Mouse (Mus musculus) intestine, embryonic 16.5 days (tissue): ENCODE measurements around the gene Arhgap31. TPM values are rescaled to one million over a fixed set of nuclear protein-coding genes. Genes with fewer than 3 reads are reported as not detected.
A peak's percentile ranks its signal among the peaks of the same experiment; 100 is the strongest.

Source experiments
- ATAC-seq: fragments of 200-750 bp; cut with Nextera tagmentation; 2 replicates; pipeline ENCODE4 v1.8.0; 2017; ENCODE audit warnings: moderate TSS enrichment, moderate library complexity
- H3K27ac ChIP-seq: fragments of 300-500 bp; sonication (generic); 2 replicates; pipeline ENCODE4 v1.5.1; 2014; ENCODE audit warnings: mild to moderate bottlenecking, low read length
- H3K27me3 ChIP-seq: fragments of 300-500 bp; sonication (generic); replicated peaks from 2 replicates; pipeline ENCODE4 v1.6.1; 2014; ENCODE audit warnings: low read length, control low read depth, mixed read lengths; ENCODE audit not compliant: control insufficient read depth, insufficient read depth
- H3K36me3 ChIP-seq: fragments of 300-500 bp; sonication (generic); 2 replicates; pipeline ENCODE4 v1.6.1; 2014; ENCODE audit warnings: low read length, control low read depth; ENCODE audit not compliant: control insufficient read depth, insufficient read depth
- H3K4me1 ChIP-seq: fragments of 300-500 bp; sonication (generic); 2 replicates; pipeline ENCODE4 v1.6.1; 2014; ENCODE audit warnings: low read length, control low read depth, mixed read lengths; ENCODE audit not compliant: control insufficient read depth, insufficient read depth
- H3K4me2 ChIP-seq: fragments of 300-500 bp; sonication (generic); 2 replicates; pipeline ENCODE4 v1.6.1; 2014; ENCODE audit warnings: low read depth, low read length, control low read depth
- H3K4me3 ChIP-seq: fragments of 300-500 bp; sonication (generic); 2 replicates; pipeline ENCODE4 v1.5.1; 2014; ENCODE audit warnings: mild to moderate bottlenecking, low read length
- H3K9ac ChIP-seq: fragments of 300-500 bp; sonication (generic); 2 replicates; pipeline ENCODE4 v1.6.1; 2014; ENCODE audit warnings: low read depth, low read length
- H3K9me3 ChIP-seq: fragments of 300-500 bp; sonication (generic); 2 replicates; pipeline ENCODE4 v1.6.1; 2016; ENCODE audit warnings: low read length, control low read depth; ENCODE audit not compliant: control insufficient read depth
- WGBS: fragments of 180-500 bp; shearing (Covaris S2); extraction: QIAGEN DNeasy Blood & Tissue Kit; methylation state at CpG from one replicate; pipeline ENCODE4 v1.1.7; 2014; 5-methylcytosine and 5-hydroxymethylcytosine counted together
- polyA plus RNA-seq: library from polyadenylated mRNA; unstranded; fragments of >200 nt; fragmentation: Nextera tagmentation; extraction: Ambion mirVana; gene quantifications from 2 replicates; pipeline ENCODE4 v1.2.1, GENCODE M21; 2015

The Arhgap31 gene
- polyA plus RNA-seq, 1 experiment from 2014 or later = 5.7 TPM

DNA sequence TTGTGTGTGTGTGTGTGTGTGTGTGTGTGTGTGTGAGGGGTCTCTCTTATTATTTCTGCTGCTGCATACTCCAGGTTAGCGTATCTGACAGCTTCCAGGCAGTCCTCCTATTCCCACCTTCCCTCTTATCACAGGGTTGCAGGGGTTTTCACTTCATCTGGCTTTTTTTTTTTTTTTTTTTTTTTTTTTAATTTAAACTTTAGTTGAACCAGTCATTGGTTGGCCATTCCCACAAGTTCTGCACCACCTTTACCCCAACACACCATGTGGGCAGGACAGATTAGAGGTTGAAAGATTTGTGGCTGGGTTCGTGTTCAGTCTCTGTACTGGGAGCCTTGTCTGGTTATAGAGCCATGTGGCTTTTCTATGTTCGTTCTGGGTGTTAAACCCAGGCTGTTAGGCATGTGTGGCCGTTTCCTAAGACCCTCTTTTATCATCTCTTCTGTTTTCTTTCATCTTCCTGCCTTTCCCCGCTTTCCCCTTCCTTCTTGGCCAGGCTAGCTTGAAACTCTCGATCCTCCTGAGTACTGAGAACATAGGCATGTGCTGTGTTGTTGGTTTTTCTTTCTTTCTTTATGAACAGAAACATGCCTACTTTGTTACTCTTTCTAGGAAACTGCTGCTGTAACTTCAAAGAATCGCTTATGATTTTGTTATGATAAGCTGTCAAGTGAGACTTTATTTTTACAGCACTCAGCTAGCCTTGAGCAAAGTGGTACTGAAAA is 42.5 kb upstream of the Arhgap31 start:
- WGBS = 53% methylated on average over 7 of the region's 7 CpGs
- Histone ChIP-seq H3K27me3 (no peaks in the 10 kb centered on the region), H3K4me3 (no peak overlapping the region), H3K9me3 (no peaks in the 10 kb centered on the region), H3K36me3 (0 out of 2 replicates have a peak, but pooled peaks cover 2% of the 10 kb centered on the region), H3K9ac (no peak overlapping the region), H3K4me1 (peaks cover 2% of the 10 kb centered on the region; the same call in 1 of the 2 replicates), H3K4me2 (no peak overlapping the region), H3K27ac (peak overlapping the region; percentile 36; the same call in 1 of the 2 replicates)
- no peak for ATAC-seq

DNA sequence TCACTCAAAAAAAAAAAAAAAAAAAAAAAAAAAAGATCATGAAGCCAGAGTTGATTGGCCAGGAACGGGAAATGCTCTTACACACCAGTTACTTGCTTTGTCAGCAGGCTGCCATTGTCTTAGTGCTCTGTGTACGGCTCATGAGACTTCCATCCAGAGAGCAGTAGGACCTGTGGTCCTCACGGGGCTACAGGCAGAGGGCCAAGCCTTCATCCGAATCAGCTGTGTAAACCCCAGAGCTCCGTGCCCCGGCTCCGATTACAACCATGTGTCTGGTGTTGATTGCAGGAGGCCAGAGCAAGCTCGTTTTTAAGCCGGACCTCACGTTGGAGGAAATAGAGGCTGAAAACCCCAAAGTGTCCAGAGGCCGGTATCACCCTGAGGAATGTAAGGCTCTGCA is 40.6 kb upstream of the Arhgap31 start:
- Histone ChIP-seq H3K9ac (no peak overlapping the region), H3K27ac (no peak overlapping the region), H3K4me3 (no peak overlapping the region), H3K4me2 (no peak overlapping the region), H3K9me3 (no peaks in the 10 kb centered on the region), H3K27me3 (no peaks in the 10 kb centered on the region), H3K36me3 (0 out of 2 replicates have a peak, but pooled peaks cover 2% of the 10 kb centered on the region), H3K4me1 (peaks cover 2% of the 10 kb centered on the region; the same call in 1 of the 2 replicates)
- no peak for ATAC-seq
- WGBS = 64% methylated on average over 11 of the region's 11 CpGs

DNA sequence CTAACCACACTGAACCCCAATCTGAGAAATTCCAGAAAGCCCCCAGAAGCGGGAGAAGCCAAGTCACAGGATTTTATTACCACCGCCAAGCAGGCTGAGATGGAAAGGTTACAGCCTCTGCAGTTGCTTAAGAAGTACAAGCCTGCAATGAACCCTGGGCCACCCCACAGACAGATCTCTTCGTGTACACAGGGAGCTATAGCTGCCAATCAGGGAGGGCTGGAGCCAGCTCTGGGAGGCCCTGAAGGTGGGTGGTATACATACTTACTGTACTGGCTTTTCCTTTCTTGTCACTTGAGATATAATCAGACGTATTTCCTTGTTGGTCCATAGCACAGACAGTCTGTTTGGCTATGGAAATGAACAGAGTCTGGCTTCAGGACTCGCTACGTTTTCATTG is 37.7 kb upstream of the Arhgap31 start:
- no peaks in the 10 kb centered on the region for H3K27me3 ChIP-seq
- 48% methylated on average over 6 of the region's 6 CpGs for WGBS
- no peaks in the 10 kb centered on the region for H3K9me3 ChIP-seq
- H3K36me3 ChIP-seq = no peaks in the 10 kb centered on the region
- peak; percentile 74 for ATAC-seq
- no peak overlapping the region for H3K9ac ChIP-seq
- no peak overlapping the region for H3K4me2 ChIP-seq
- 0 out of 2 replicates have a peak, but pooled peaks cover 2% of the 10 kb centered on the region for H3K4me1 ChIP-seq
- no peak overlapping the region for H3K27ac ChIP-seq
- no peak overlapping the region for H3K4me3 ChIP-seq

DNA sequence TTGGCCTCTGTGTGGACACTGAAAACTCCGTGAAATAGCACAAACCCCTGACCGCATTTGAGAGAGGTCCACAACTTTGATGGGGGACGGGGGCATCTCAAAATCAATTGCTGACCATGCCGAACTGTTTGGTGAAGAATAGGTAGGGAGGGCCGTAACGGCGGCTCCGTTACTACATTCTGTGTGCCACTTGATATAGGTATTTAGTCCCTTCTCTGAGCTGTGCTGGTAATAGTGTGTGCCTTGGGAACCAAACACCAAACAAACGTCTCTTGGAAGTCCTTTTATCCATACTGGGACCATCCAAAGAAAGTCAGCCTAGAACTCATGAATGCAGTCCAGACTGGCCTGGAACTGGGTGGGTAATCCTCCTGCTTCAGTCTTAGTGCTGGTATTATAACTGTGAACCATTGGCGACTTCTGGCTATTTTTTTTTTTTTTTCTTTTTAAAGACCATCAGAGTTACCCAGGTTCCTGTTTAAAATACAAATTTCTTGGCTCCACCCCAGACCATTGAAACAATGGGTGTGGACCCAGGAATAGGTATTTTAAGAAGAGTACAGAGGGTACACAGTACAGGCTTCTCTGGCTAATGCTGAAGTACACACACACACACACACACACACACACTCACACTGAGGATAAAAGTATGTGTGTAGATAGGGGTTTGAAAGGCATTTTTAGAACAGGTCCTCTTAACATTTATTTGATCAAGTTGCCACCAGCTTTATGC is 31.0 kb upstream of the Arhgap31 start:
- H3K4me3 ChIP-seq = no peak overlapping the region
- peaks cover 11% of the 10 kb centered on the region; the same call in 1 of the 2 replicates for H3K4me1 ChIP-seq
- no peak overlapping the region for H3K4me2 ChIP-seq
- H3K36me3 ChIP-seq = no peaks in the 10 kb centered on the region
- H3K9ac ChIP-seq = no peak overlapping the region
- 92% methylated on average over 10 of the region's 10 CpGs for WGBS
- no peak for ATAC-seq
- H3K9me3 ChIP-seq = no peaks in the 10 kb centered on the region
- no peaks in the 10 kb centered on the region for H3K27me3 ChIP-seq
- H3K27ac ChIP-seq = no peak overlapping the region

DNA sequence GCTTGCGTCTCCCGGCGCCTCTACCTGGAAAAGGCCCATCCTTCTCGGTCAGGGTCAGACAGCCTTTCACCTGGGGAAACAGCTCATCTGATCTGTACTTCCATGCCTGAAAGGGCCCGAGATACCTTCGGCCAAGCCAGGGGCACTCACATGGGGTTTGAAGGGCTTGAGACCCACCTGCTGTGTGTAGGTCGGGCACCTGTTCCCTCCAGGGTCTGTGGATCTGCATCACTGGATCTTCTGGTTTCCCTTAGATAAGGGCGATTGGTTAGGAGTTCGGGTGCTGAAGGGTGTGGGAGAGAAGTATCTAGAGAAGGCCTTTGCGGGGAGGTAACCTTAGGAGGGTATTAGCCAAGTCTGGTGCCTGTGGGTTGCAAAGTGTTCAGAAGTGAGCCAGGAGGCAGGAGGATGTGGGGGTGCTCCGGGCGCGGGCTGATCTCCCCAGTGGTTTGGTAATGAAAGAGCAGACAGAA is 29.6 kb upstream of the Arhgap31 start:
- Histone ChIP-seq H3K9me3 (no peaks in the 10 kb centered on the region), H3K27me3 (no peaks in the 10 kb centered on the region), H3K9ac (peak overlapping the region; percentile 86), H3K4me3 (peak overlapping the region; percentile 80), H3K36me3 (no peaks in the 10 kb centered on the region), H3K4me2 (peak overlapping the region; percentile 94), H3K27ac (peak overlapping the region; percentile 84), H3K4me1 (peaks cover 11% of the 10 kb centered on the region; the same call in 1 of the 2 replicates)
- WGBS = under 1% methylated on average over 13 of the region's 13 CpGs
- ATAC-seq = no peak; the same call in none of the 2 replicates

DNA sequence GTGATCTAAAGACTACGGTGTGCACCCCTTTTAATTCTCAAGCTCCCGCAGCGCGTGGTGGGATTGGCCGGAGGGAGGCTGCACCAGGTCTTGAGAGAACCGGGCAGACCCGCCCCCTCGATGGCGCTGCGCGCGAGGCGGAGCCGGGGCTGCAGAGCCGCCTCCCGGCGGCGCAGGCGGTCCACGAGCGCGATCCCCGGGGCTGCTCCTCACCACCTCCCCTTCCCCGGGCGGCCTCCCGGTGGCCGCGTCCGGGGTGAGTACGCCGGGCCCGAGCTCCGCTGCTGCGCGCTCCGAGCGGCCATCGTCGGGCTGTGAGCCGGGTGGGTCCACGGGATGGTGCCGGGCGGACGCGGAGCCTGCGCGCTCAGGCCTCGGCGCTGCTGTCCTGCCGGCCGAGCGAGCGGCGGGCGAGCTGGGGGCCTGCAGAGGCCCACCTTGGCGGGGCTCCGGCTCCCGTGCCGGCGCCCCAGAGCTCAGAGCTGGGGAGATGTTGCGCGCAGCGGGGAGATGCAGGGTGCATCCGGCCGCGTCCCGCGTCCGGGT is 29.1 kb upstream of the Arhgap31 start, which contains the start of gene B4galt4:
TSS of gene B4galt4 (plus strand) at position 152 of the 546 bp plus-strand sequence.
- Histone ChIP-seq H3K27ac (peak within 1 kb of the TSS; percentile 84), H3K4me2 (peak within 1 kb of the TSS; percentile 94), H3K27me3 (no peaks in the 10 kb centered on the region), H3K9ac (peak within 1 kb of the TSS; percentile 86), H3K36me3 (no peaks in the 10 kb centered on the region), H3K4me1 (peaks cover 11% of the 10 kb centered on the region; the same call in 1 of the 2 replicates), H3K9me3 (no peaks in the 10 kb centered on the region), H3K4me3 (peak within 1 kb of the TSS; percentile 80)
- peak; percentile 96 for ATAC-seq
- WGBS = under 1% methylated on average over 68 of the region's 69 CpGs

DNA sequence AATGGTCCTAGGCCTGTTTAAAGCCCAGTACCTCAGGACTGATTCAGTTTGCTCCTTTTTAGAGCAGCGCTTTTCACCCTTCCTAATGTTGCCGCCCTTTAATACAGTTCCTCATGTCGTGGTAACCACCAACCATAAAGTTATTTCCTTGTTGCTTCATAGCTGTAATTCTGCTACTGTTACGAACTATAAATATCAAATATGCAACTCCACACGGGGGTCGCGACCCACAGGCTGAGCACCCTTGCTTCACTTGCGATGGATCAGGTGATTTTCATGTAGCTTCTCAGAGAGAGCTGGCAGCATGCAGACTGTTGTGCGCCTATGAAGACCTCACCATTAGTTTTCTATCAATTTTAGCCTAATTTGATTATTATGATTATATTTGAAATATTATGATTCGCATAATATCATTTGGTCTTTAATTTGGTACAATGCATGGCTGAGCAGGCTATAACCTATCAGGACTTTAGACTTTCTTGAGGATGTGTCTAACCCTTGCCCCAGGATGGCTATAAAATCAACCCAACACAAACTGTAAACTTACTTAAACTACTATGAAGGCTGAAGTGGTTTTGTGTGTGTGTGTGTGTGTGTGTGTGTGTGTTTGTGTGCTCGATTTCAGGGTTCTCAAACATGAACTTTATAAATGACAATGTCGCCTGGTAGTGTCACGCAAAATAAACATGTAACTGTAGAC is 28.3 kb upstream of the Arhgap31 start:
- Histone ChIP-seq H3K4me1 (peaks cover 11% of the 10 kb centered on the region; the same call in 1 of the 2 replicates), H3K27me3 (no peaks in the 10 kb centered on the region), H3K36me3 (no peaks in the 10 kb centered on the region), H3K27ac (no peak overlapping the region), H3K4me2 (peak overlapping the region; percentile 94), H3K9ac (0 out of 2 replicates have a peak overlapping the region, but pooled peaks have one; percentile 86), H3K4me3 (peak overlapping the region; percentile 80), H3K9me3 (no peaks in the 10 kb centered on the region)
- peak; percentile 65 for ATAC-seq
- WGBS = 76% methylated on average over 13 of the region's 13 CpGs

DNA sequence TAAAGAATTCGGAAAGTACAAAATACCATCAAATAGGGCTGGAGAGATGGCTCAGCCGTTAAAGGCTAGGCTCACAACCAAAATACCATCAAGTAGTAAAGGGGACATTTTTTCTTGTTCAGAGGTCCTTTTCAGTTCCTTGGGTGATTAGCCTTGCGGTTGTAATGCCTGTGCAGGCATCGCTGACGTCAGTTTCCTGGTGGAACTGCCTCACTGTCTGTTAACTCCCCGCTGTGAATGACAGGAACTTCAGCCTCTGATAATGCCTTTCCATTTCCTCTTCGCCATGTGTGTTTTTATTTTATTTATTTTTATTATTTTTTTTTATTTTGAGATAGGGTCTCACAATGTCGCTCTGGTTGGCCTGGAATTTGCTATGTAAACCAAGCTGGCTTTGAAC is 17.8 kb upstream of the Arhgap31 start:
- no peak overlapping the region for H3K4me3 ChIP-seq
- no peak overlapping the region for H3K9ac ChIP-seq
- no peaks in the 10 kb centered on the region for H3K9me3 ChIP-seq
- 56% methylated on average over 8 of the region's 8 CpGs for WGBS
- ATAC-seq = no peak
- no peak overlapping the region for H3K27ac ChIP-seq
- H3K4me2 ChIP-seq = no peak overlapping the region
- H3K4me1 ChIP-seq = no peaks in the 10 kb centered on the region
- no peaks in the 10 kb centered on the region for H3K36me3 ChIP-seq
- H3K27me3 ChIP-seq = no peaks in the 10 kb centered on the region
